Mouse (Mus musculus): ENCODE results near the gene Cars.

DNA sequence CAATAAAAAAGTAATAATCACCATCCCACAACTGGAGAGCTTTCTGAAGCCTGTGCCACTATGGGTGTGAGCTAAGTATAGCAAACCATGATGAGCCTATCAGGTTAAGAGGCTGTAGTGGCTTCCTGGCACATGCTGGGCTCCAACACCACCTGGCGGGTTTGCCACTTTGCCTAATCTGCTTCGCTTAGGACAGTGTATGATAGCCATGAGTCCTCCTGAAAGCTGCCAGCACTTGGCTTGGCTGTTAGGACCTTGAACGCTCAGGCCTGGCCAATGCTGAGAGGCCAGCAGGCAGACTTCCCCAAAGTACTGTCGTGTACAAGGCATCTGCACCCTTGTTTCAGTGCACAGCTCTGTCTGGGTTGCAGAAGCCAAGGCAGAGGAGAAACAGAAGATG, 11.9 kb downstream of the Cars start:
- no peak for TF ChIP-seq TAL1 (IDR thresholded peaks at IDR 0.05; ENCODE audit: low read length)
- TF ChIP-seq GATA1 (IDR thresholded peaks at IDR 0.05; ENCODE audit: low read length) = no peak

Measured in erythroblast, embryonic 14.5 days (primary cell).